Mouse (Mus musculus) liver, embryonic 14 days (tissue): ENCODE measurements around the gene Ppa2. TPM values are rescaled to one million over a fixed set of nuclear protein-coding genes. Genes with fewer than 3 reads are reported as not detected.

ENCODE experiments used
- polyA plus RNA-seq: library from polyadenylated mRNA; depleted of rRNA; stranded (reverse); fragments of >200 nt; gene quantifications from 2 replicates; pipeline ENCODE4 v1.2.3, GENCODE M21; 2012; rRNA removed

Ppa2 gene
- 20.4 and 20.6 TPM in 2 replicates for polyA plus RNA-seq

GRCm38 (mm10) chr3:133309954-133310808, at the start of gene Ppa2:
TSS of gene Ppa2 (plus strand) at chr3:133310110.

Other genes starting within 250 kb of the Ppa2 start
- 5.8 and 6.9 TPM in 2 replicates for gene Ints12, start 218.3 kb upstream of the Ppa2 start, polyA plus RNA-seq
- 5.7 and 6.2 TPM in 2 replicates for gene Gstcd, start 218.1 kb upstream of the Ppa2 start, polyA plus RNA-seq
- 0.01 TPM in 1 of 2 replicates, not detected in the other for gene Arhgef38, start 75.2 kb upstream of the Ppa2 start, polyA plus RNA-seq
- 2.4 and 3.0 TPM in 2 replicates for gene Tet2, start 235.0 kb downstream of the Ppa2 start, polyA plus RNA-seq